Mouse (Mus musculus): ENCODE measurements at regions not wholly inside any gene's neighbourhood (a gene's known extent, or its start where the extent isn't known, plus 50 kb on each side); places are given as distances from the start of the nearest gene placed in this dataset.
"Not testable (repeated sequence)": the region's sequence is repeated elsewhere in the genome, so short reads cannot be mapped to it uniquely, and the experiment has no call there.

- peak in 1 of 2 experiments; percentile 12 for DNase-seq
These were observed 65.3 kb downstream of the Gm15023 start for GRCm38 (mm10) chrX:135112109-135112508.

GRCm38 (mm10) chrX:135110866-135111265 lies 66.6 kb downstream of the Gm15023 start:
- not testable (repeated sequence) for DNase-seq

GRCm38 (mm10) chrX:135101594-135101993 lies 75.8 kb downstream of the Gm15023 start:
- DNase-seq, result no peak

- DNase-seq, result no peak
These were observed 79.3 kb downstream of the Gm15023 start for GRCm38 (mm10) chrX:135098101-135098500.

GRCm38 (mm10) chrX:135096206-135096605 lies 81.2 kb downstream of the Gm15023 start:
- DNase-seq, result no peak

GRCm38 (mm10) chrX:135091074-135091473 lies 82.1 kb upstream of the Zmat1 start:
- peak; percentile 26 to 65 for DNase-seq

GRCm38 (mm10) chrX:135087068-135087579 lies 78.1 kb upstream of the Zmat1 start:
- DNase-seq, result peak; percentile 11 to 55

- peak in 1 of 2 experiments; percentile 5 for DNase-seq
These were observed 77.6 kb upstream of the Zmat1 start for GRCm38 (mm10) chrX:135086564-135086963.

GRCm38 (mm10) chrX:135085770-135086553 lies 77.0 kb upstream of the Zmat1 start:
- peak in 1 of 2 experiments; percentile 12 for DNase-seq

GRCm38 (mm10) chrX:135080380-135081158 lies 71.6 kb upstream of the Zmat1 start:
- DNase-seq, result no peak

- no peak for DNase-seq
These were observed 70.4 kb upstream of the Zmat1 start for GRCm38 (mm10) chrX:135079388-135079787.

GRCm38 (mm10) chrX:135075903-135076302 lies 66.9 kb upstream of the Zmat1 start:
- DNase-seq, result no peak

- DNase-seq, result no peak
These were observed 60.4 kb upstream of the Zmat1 start for GRCm38 (mm10) chrX:135069448-135069847.

- DNase-seq, result no peak
These were observed 51.2 kb upstream of the Zmat1 start for GRCm38 (mm10) chrX:135060184-135060583.

- no peak for DNase-seq
These were observed 49.9 kb upstream of the Zmat1 start for GRCm38 (mm10) chrX:135058949-135059348.

Data from heart, adult 18-20 months (tissue).